ENCODE assay signal across 8 mouse cellular contexts in genomic region chr7:28982274-28983013, GRCm38 (mm10). TPM values are rescaled to one million over a fixed set of nuclear protein-coding genes. Genes with fewer than 3 reads are reported as not detected.
DNase-seq lines count a peak whose midpoint lies in the region; ATAC-seq and TF ChIP-seq lines count a peak whose summit lies in the region.

No protein-coding gene starts in this region.

- no peaks in the 10 kb centered on the region for H3K9me3 ChIP-seq in CH12.LX (replicated peaks; ENCODE audit: low read length)
- H3K9me3 ChIP-seq in forebrain, embryonic 13.5 days (replicated peaks), result no peaks in the 10 kb centered on the region
- no peaks in the 10 kb centered on the region for H3K9me3 ChIP-seq in intestine, embryonic 16.5 days (ENCODE audit: control insufficient read depth, low read length)

- H3K79me2 ChIP-seq in CH12.LX (replicated peaks; ENCODE audit: control insufficient read depth, extremely low read depth, insufficient read depth, poor library complexity, severe bottlenecking), result peaks cover 61% of the 10 kb centered on the region

- TF ChIP-seq POLR2A in CH12.LX (IDR thresholded peaks at IDR 0.05; ENCODE audit: low read depth, low read length), result peak; percentile 77

- TF ChIP-seq CTCF in CH12.LX (conservative IDR thresholded peaks at IDR 0.05 in 1 of 2, IDR thresholded peaks at IDR 0.05 in 1 of 2; ENCODE audit: low read depth in 2 of 2, low read length in 2 of 2), result no peak

- peaks cover 44 to 55% of the 10 kb centered on the region in 2 experiments for H3K36me3 ChIP-seq in CH12.LX (replicated peaks in 1 of 2; ENCODE audit: control insufficient read depth in 1 of 2, insufficient read depth in 1 of 2, low read length in 1 of 2)
- peaks cover 21% of the 10 kb centered on the region for H3K36me3 ChIP-seq in forebrain, embryonic 13.5 days (ENCODE audit: poor library complexity, severe bottlenecking)
- peaks cover 10% of the 10 kb centered on the region for H3K36me3 ChIP-seq in intestine, embryonic 16.5 days (ENCODE audit: control insufficient read depth, insufficient read depth, low read length)

- ATAC-seq in forebrain, embryonic 13.5 days, result peak; percentile 64
- ATAC-seq in intestine, embryonic 16.5 days, result peak; percentile 60

- in situ Hi-C loops in CH12.LX (cut with MboI; ENCODE audit: low pct_ligation_motif_present, low pct_unique_long_range_greater_than_20kb, low sequenced_read_pairs), result no loop called here

- peaks cover 21 to 43% of the 10 kb centered on the region in 2 experiments for H3K4me1 ChIP-seq in CH12.LX (ENCODE audit: control insufficient read depth in 1 of 2, insufficient read depth in 2 of 2)
- peaks cover 22% of the 10 kb centered on the region for H3K4me1 ChIP-seq in forebrain, embryonic 13.5 days
- H3K4me1 ChIP-seq in intestine, embryonic 16.5 days (ENCODE audit: control insufficient read depth, insufficient read depth, low read length), result peaks cover 8% of the 10 kb centered on the region

- peak; percentile 90 for TF ChIP-seq EP300 in CH12.LX (IDR thresholded peaks at IDR 0.05; ENCODE audit: low read length)

- peak overlapping the region; percentile 94 for H3K9ac ChIP-seq in CH12.LX (ENCODE audit: insufficient read depth, low read depth)
- peak overlapping the region; percentile 66 for H3K9ac ChIP-seq in forebrain, embryonic 13.5 days
- peak overlapping the region; percentile 78 for H3K9ac ChIP-seq in intestine, embryonic 16.5 days (ENCODE audit: low read depth, low read length)

- H3K4me2 ChIP-seq in CH12.LX (ENCODE audit: insufficient read depth, low read depth, poor library complexity, severe bottlenecking), result peak overlapping the region; percentile 33
- H3K4me2 ChIP-seq in forebrain, embryonic 13.5 days, result peak overlapping the region; percentile 83
- H3K4me2 ChIP-seq in intestine, embryonic 16.5 days (ENCODE audit: low read depth, low read length), result peak overlapping the region; percentile 88

- H3K4me3 ChIP-seq in CH12.LX (replicated peaks in 1 of 3; ENCODE audit: low read depth in 2 of 3, low read length in 2 of 3, poor library complexity in 1 of 3), result peak overlapping the region; percentile 84 to 99 (median 97)
- H3K4me3 ChIP-seq in forebrain, embryonic 13.5 days, result peak overlapping the region; percentile 78
- peak overlapping the region; percentile 71 for H3K4me3 ChIP-seq in intestine, embryonic 16.5 days (ENCODE audit: low read length)

- H3K27me3 ChIP-seq in CH12.LX (replicated peaks), result no peaks in the 10 kb centered on the region
- no peaks in the 10 kb centered on the region for H3K27me3 ChIP-seq in forebrain, embryonic 13.5 days
- H3K27me3 ChIP-seq in intestine, embryonic 16.5 days (replicated peaks; ENCODE audit: control insufficient read depth, insufficient read depth, low read length), result no peaks in the 10 kb centered on the region

- WGBS in forebrain, embryonic 13.5 days, result 17% methylated on average over 19 of the region's 19 CpGs
- 11% methylated on average over 19 of the region's 19 CpGs for WGBS in intestine, embryonic 16.5 days

- TF ChIP-seq RAD21 in CH12.LX (IDR thresholded peaks at IDR 0.05; ENCODE audit: low read depth, low read length), result no peak; the same call in none of the 2 replicates

- peak overlapping the region; percentile 98 for H3K27ac ChIP-seq in CH12.LX (ENCODE audit: insufficient read depth, low read depth)
- H3K27ac ChIP-seq in forebrain, embryonic 13.5 days, result peak overlapping the region; percentile 51
- peak overlapping the region; percentile 90 for H3K27ac ChIP-seq in intestine, embryonic 16.5 days (ENCODE audit: low read length)

- dilution Hi-C loops in CH12.LX (cut with MboI; ENCODE audit: extremely low pct_ligation_motif_present, extremely low pct_unique_long_range_greater_than_20kb, low sequenced_read_pairs), result no loop called here

- DNase-seq in A20 (ENCODE audit: low read depth, low spot score) (peak; percentile 99), CH12.LX (ENCODE audit: extremely low read depth) (peak; percentile 99)
- peak; percentile 75 for DNase-seq in lung, postnatal 36 days
- peak; percentile 69 to 74 for DNase-seq in spleen, postnatal 14 days (ENCODE audit: low spot score in 2 of 2)
- DNase-seq in urinary bladder, postnatal 10 days (ENCODE audit: low spot score), result no peak
- DNase-seq in frontal cortex, postnatal 36 days (ENCODE audit: low spot score in 2 of 2), result no peak

TF ChIP-seq in CH12.LX, 34 proteins besides CTCF, POLR2A, EP300 and RAD21:
- TF ChIP-seq MYC (IDR thresholded peaks at IDR 0.05; ENCODE audit: low read depth, low read length), result peak; percentile 72
- TF ChIP-seq POLR2AphosphoS2 (IDR thresholded peaks at IDR 0.05; ENCODE audit: low read depth, low read length), result peak; percentile 87
- peak; percentile 90 for TF ChIP-seq ZMIZ1 (IDR thresholded peaks at IDR 0.05; ENCODE audit: low read depth, low read length)
- peak; percentile 92 for TF ChIP-seq IRF4 (IDR thresholded peaks at IDR 0.05; ENCODE audit: low read depth, low read length)
- TF ChIP-seq ZC3H11A (IDR thresholded peaks at IDR 0.05; ENCODE audit: low read depth, low read length), result no peak
- peak; percentile 23; the same call in 1 of the 2 replicates for TF ChIP-seq NRF1 (IDR thresholded peaks at IDR 0.05; ENCODE audit: low read depth, low read length)
- no peak for TF ChIP-seq JUN (IDR thresholded peaks at IDR 0.05; ENCODE audit: insufficient read depth, low read depth, low read length)
- peak; percentile 75 for TF ChIP-seq ZNF384 (IDR thresholded peaks at IDR 0.05; ENCODE audit: low read depth, low read length)
- no peak for TF ChIP-seq GABPA (IDR thresholded peaks at IDR 0.05; ENCODE audit: insufficient replicate concordance, low read depth, low read length)
- peak; percentile 77; the same call in 1 of the 2 replicates for TF ChIP-seq E2F4 (IDR thresholded peaks at IDR 0.05; ENCODE audit: insufficient replicate concordance, low read depth, low read length)
- peak; percentile 88 for TF ChIP-seq MXI1 (IDR thresholded peaks at IDR 0.05; ENCODE audit: low read depth, low read length)
- TF ChIP-seq USF1 (IDR thresholded peaks at IDR 0.05; ENCODE audit: low read depth, low read length), result no peak
- no peak for TF ChIP-seq PAX5 (IDR thresholded peaks at IDR 0.05; ENCODE audit: low read length)
- TF ChIP-seq ZKSCAN1 (IDR thresholded peaks at IDR 0.05; ENCODE audit: borderline replicate concordance, low read depth, low read length), result no peak
- peak; percentile 68; the same call in 1 of the 2 replicates for TF ChIP-seq MAFK (IDR thresholded peaks at IDR 0.05; ENCODE audit: insufficient replicate concordance, low read length)
- TF ChIP-seq KAT2A (IDR thresholded peaks at IDR 0.05; ENCODE audit: insufficient replicate concordance, low read length), result 0 out of 2 replicates have a peak, but pooled peaks have one; percentile 78
- TF ChIP-seq SMC3 (IDR thresholded peaks at IDR 0.05; ENCODE audit: low read depth, low read length), result no peak; the same call in none of the 2 replicates
- peak; percentile 99 for TF ChIP-seq BHLHE40 (IDR thresholded peaks at IDR 0.05; ENCODE audit: low read depth, low read length)
- TF ChIP-seq ETS1 (conservative IDR thresholded peaks at IDR 0.05; ENCODE audit: low read depth, low read length), result peak; percentile 88
- TF ChIP-seq JUND (conservative IDR thresholded peaks at IDR 0.05; ENCODE audit: low read depth, low read length), result no peak
- peak; percentile 96 for TF ChIP-seq TCF12 (IDR thresholded peaks at IDR 0.05; ENCODE audit: low read depth, low read length)
- no peak for TF ChIP-seq USF2 (conservative IDR thresholded peaks at IDR 0.05; ENCODE audit: low read depth, low read length)
- peak; percentile 73; the same call in 1 of the 2 replicates for TF ChIP-seq UBTF (IDR thresholded peaks at IDR 0.05; ENCODE audit: low read depth, low read length)
- TF ChIP-seq TBP (conservative IDR thresholded peaks at IDR 0.05; ENCODE audit: low read depth, low read length), result peak; percentile 84
- peak; percentile 80 for TF ChIP-seq MAX (IDR thresholded peaks at IDR 0.05; ENCODE audit: low read length)
- peak; percentile 96 for TF ChIP-seq MEF2A (IDR thresholded peaks at IDR 0.05; ENCODE audit: borderline replicate concordance, low read depth, low read length)
- TF ChIP-seq SIN3A (IDR thresholded peaks at IDR 0.05; ENCODE audit: low read length), result peak; percentile 91
- peak; percentile 67; the same call in 1 of the 2 replicates for TF ChIP-seq ELF1 (IDR thresholded peaks at IDR 0.05; ENCODE audit: low read depth, low read length)
- TF ChIP-seq CHD2 (IDR thresholded peaks at IDR 0.05; ENCODE audit: low read length), result peak; percentile 84
- peak; percentile 96 for TF ChIP-seq MAZ (IDR thresholded peaks at IDR 0.05; ENCODE audit: low read depth, low read length)
- peak; percentile 66 for TF ChIP-seq NELFE (IDR thresholded peaks at IDR 0.05; ENCODE audit: low read depth, low read length)
- peak; percentile 60 for TF ChIP-seq HCFC1 (IDR thresholded peaks at IDR 0.05; ENCODE audit: low read depth, low read length)
- no peak; the same call in 1 of the 2 replicates for TF ChIP-seq CHD1 (IDR thresholded peaks at IDR 0.05; ENCODE audit: low read depth, low read length)
- peak; percentile 73 for TF ChIP-seq RCOR1 (conservative IDR thresholded peaks at IDR 0.05; ENCODE audit: low read depth, low read length)

RNA-seq across cellular contexts. Expression of gene Map4k1, which starts 0.6 kb away (rescaled TPM):
- total RNA-seq in CH12.LX (2012; rRNA removed) (183 and 195 TPM in 2 replicates), CH12.LX (2014; rRNA removed) (112 and 114 TPM in 2 replicates)
- 395 and 401 TPM in 2 replicates for polyA plus RNA-seq in CH12.LX (2012; ENCODE audit: insufficient read length, low read depth)
- polyA plus RNA-seq in forebrain, embryonic 13.5 days (2015; fragmentation: Nextera tagmentation; extraction: Ambion mirVana), result 4.3 and 4.4 TPM in 2 replicates
- 6.9 and 7.3 TPM in 2 replicates for polyA plus RNA-seq in intestine, embryonic 16.5 days (2015; fragmentation: Nextera tagmentation; extraction: Ambion mirVana)

RNA-seq across cellular contexts. Expression of gene Eif3k, which starts 0.8 kb away (rescaled TPM):
- total RNA-seq in CH12.LX (2012; rRNA removed), result 513 and 551 TPM in 2 replicates
- 595 and 658 TPM in 2 replicates for total RNA-seq in CH12.LX (2014; rRNA removed)
- 580 and 584 TPM in 2 replicates for polyA plus RNA-seq in CH12.LX (2012; ENCODE audit: insufficient read length, low read depth)
- polyA plus RNA-seq in forebrain, embryonic 13.5 days (2015; fragmentation: Nextera tagmentation; extraction: Ambion mirVana), result 351 and 356 TPM in 2 replicates
- 355 and 362 TPM in 2 replicates for polyA plus RNA-seq in intestine, embryonic 16.5 days (2015; fragmentation: Nextera tagmentation; extraction: Ambion mirVana)

RNA-seq across cellular contexts. Expression of gene Actn4, which starts 20.3 kb away (rescaled TPM):
- 62.9 and 63.4 TPM in 2 replicates for total RNA-seq in CH12.LX (2012; rRNA removed)
- 45.9 and 56.9 TPM in 2 replicates for total RNA-seq in CH12.LX (2014; rRNA removed)
- 127 and 145 TPM in 2 replicates for polyA plus RNA-seq in CH12.LX (2012; ENCODE audit: insufficient read length, low read depth)
- polyA plus RNA-seq in forebrain, embryonic 13.5 days (2015; fragmentation: Nextera tagmentation; extraction: Ambion mirVana), result 114 and 136 TPM in 2 replicates
- 402 and 447 TPM in 2 replicates for polyA plus RNA-seq in intestine, embryonic 16.5 days (2015; fragmentation: Nextera tagmentation; extraction: Ambion mirVana)

Comparison
In these comparisons a context has a peak if more than half of its experiments do, and no peak if none do; other contexts are left out.
1. DNase-seq: peak in A20 (single experiment), CH12.LX (single experiment), lung, postnatal 36 days (single experiment) and spleen, postnatal 14 days (2 of 2); none in urinary bladder, postnatal 10 days (single experiment) and frontal cortex, postnatal 36 days (0 of 2).
2. H3K4me2 ChIP-seq: peak in every context shown above with its lines; median percentile 88 in intestine, embryonic 16.5 days; 83 in forebrain, embryonic 13.5 days; 33 in CH12.LX.
3. RNA of gene Map4k1, which starts 0.6 kb away (polyA plus RNA-seq): 395 to 401 TPM in CH12.LX; 6.9 to 7.3 TPM in intestine, embryonic 16.5 days and 4.3 to 4.4 TPM in forebrain, embryonic 13.5 days; every median in the first group is over 10 times any median in the second.
4. Peak in every context shown above with its lines, with median percentiles within 50 percentile points of each other: H3K27ac ChIP-seq, H3K4me3 ChIP-seq and H3K9ac ChIP-seq.